Mouse (Mus musculus) natural killer cell, adult 2 months (primary cell): Measurements from ENCODE around the gene Cnn3.
A peak's percentile ranks its signal among the peaks of the same experiment; 100 is the strongest.

ENCODE experiments used
- DNase-seq, 2 experiments: peaks; one replicate each; pipeline ENCODE4 v3.0.0; 2022; ENCODE audit warnings: low spot score in 2 of 2

Cnn3 gene

GRCm38 (mm10) chr3:121490941-121491340, 64.6 kb downstream of the Cnn3 start:
- DNase-seq: no peak

GRCm38 (mm10) chr3:121492026-121492425, 65.7 kb downstream of the Cnn3 start:
- DNase-seq: no peak

- peak; percentile 1 to 4 for DNase-seq
Observed at GRCm38 (mm10) chr3:121493997-121494421, 67.7 kb downstream of the Cnn3 start.

GRCm38 (mm10) chr3:121500225-121500624, 73.9 kb downstream of the Cnn3 start:
- DNase-seq: peak; percentile 3 to 53

GRCm38 (mm10) chr3:121500734-121501133, 74.4 kb downstream of the Cnn3 start:
- DNase-seq: no peak

DNA sequence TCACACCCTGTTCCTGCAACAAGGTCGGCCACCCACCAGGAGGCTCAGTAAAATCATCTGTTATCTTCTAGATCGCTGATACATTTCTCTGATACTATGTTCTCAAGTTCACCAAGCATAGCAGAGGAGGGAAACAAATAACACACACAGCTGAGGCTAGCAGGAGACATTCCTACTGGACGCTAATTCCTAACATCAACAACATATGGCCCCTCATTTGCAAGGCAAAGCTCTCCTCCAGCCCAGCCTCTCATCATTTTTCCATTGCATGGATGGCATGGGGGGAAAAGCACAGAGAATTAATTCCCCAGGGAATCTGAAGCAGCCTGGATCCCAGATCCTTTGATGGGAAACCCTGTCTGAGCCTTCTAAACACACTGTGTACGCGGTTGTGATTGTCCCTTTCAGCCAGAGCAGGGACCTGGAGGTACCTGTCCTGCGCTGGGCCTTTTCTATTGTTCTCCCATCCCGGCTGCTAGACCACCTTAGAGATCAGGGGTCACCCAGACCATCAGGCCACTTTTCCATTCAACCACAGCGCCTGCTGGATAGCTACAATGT, 78.7 kb downstream of the Cnn3 start:
- DNase-seq: no peak

DNA sequence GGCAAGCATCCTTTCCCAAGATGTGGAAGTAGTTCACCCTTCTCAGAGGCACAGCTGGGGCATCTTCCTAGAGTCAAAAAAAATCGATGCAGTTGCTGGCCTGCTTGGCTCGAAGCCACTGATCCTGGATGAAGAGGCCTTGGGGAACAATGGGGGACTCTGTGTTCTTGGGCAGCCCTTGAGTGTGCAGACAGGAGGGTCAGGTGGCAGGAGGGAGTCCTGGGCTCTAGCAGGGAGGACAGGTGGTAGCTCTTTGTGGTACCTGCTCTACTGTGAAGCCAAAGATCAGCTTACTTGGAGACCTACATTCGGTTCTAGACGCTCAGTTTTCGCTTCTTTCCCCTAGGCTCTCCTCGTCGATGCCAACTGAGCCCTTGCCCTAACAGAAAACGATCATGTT, 79.9 kb downstream of the Cnn3 start:
- DNase-seq: no peak

DNA sequence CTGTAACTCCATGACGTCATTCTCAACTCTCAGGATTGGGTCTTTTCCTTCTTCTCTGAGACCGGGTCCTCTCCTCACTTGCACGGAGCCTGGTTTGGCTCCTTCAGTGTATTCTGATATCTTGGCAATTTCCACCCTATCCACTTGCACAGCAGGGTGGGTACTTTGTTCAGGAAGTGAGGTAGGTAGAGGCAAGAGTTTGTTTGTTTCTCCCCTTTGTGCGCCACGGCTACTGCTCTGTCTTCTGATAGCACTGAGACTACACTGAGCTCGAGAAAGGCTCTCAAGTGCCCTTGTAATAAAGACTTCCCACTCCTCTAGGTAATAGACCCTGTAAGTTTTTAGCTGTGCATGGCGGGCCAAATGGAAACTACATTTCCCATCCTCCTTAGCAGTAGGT, 80.5 kb downstream of the Cnn3 start:
- DNase-seq: no peak

GRCm38 (mm10) chr3:121507678-121508077, 81.4 kb downstream of the Cnn3 start:
- no peak for DNase-seq
